ENCODE assay signal across 8 mouse cellular contexts in genomic region chr5:64070081-64070673, GRCm38 (mm10). TPM values are rescaled to one million over a fixed set of nuclear protein-coding genes. Genes with fewer than 3 reads are reported as not detected.
DNase-seq lines count a peak whose midpoint lies in the region; ATAC-seq and TF ChIP-seq lines count a peak whose summit lies in the region.

No protein-coding gene starts in this region.

- H3K4me1 ChIP-seq in CH12.LX (ENCODE audit: control insufficient read depth in 1 of 2, insufficient read depth in 2 of 2): no peaks in the 10 kb centered on the region; a peak in 1 of 4 replicates
- H3K4me1 ChIP-seq in heart, adult 2 months (ENCODE audit: control insufficient read depth, insufficient read depth, low read length): no peaks in the 10 kb centered on the region
- H3K4me1 ChIP-seq in liver, embryonic 16.5 days (ENCODE audit: control insufficient read depth, low read depth, low read length): no peaks in the 10 kb centered on the region
- H3K4me1 ChIP-seq in neural tube, embryonic 12.5 days: no peaks in the 10 kb centered on the region

- intact Hi-C loops in heart, adult 2 months (cut with DNase I): loop anchor here (1.0 to 5.0 kb wide), 2 partner anchors 164 to 202 kb away; no protein-coding TSS in a partner anchor

- TF ChIP-seq CTCF in CH12.LX (conservative IDR thresholded peaks at IDR 0.05 in 1 of 2, IDR thresholded peaks at IDR 0.05 in 1 of 2; ENCODE audit: low read depth in 2 of 2, low read length in 2 of 2): peak; percentile 44 to 100
- peak; percentile 96 for TF ChIP-seq CTCF in heart, adult 2 months (IDR thresholded peaks at IDR 0.05)

- H3K4me3 ChIP-seq in CH12.LX (replicated peaks in 1 of 3; ENCODE audit: low read depth in 2 of 3, low read length in 2 of 3, poor library complexity in 1 of 3): no peak overlapping the region
- no peak overlapping the region for H3K4me3 ChIP-seq in heart, adult 2 months
- H3K4me3 ChIP-seq in liver, embryonic 16.5 days (ENCODE audit: low read depth, low read length): no peak overlapping the region
- H3K4me3 ChIP-seq in neural tube, embryonic 12.5 days: no peak overlapping the region

- no peaks in the 10 kb centered on the region for H3K27me3 ChIP-seq in CH12.LX (replicated peaks)
- no peaks in the 10 kb centered on the region for H3K27me3 ChIP-seq in heart, adult 2 months (ENCODE audit: control insufficient read depth, insufficient read depth, low read length)
- H3K27me3 ChIP-seq in liver, embryonic 16.5 days (ENCODE audit: control insufficient read depth, insufficient read depth, low read depth, low read length): no peaks in the 10 kb centered on the region
- H3K27me3 ChIP-seq in neural tube, embryonic 12.5 days (replicated peaks): no peaks in the 10 kb centered on the region

- 0 out of 2 replicates have a peak, but pooled peaks have one; percentile 12 for TF ChIP-seq EP300 in CH12.LX (IDR thresholded peaks at IDR 0.05; ENCODE audit: low read length)
- TF ChIP-seq EP300 in heart, adult 2 months (IDR thresholded peaks at IDR 0.05; ENCODE audit: insufficient read depth, low read depth, low read length): peak; percentile 90

- TF ChIP-seq POLR2A in CH12.LX (IDR thresholded peaks at IDR 0.05; ENCODE audit: low read depth, low read length): no peak
- TF ChIP-seq POLR2A in heart, adult 2 months (IDR thresholded peaks at IDR 0.05; ENCODE audit: insufficient read depth, low read depth, low read length): no peak

- no peaks in the 10 kb centered on the region for H3K79me2 ChIP-seq in CH12.LX (replicated peaks; ENCODE audit: control insufficient read depth, extremely low read depth, insufficient read depth, poor library complexity, severe bottlenecking)
- H3K79me2 ChIP-seq in heart, adult 2 months (replicated peaks; ENCODE audit: control insufficient read depth, insufficient read depth, low read length): no peaks in the 10 kb centered on the region

- H3K4me2 ChIP-seq in CH12.LX (ENCODE audit: insufficient read depth, low read depth, poor library complexity, severe bottlenecking): peak overlapping the region; percentile 32
- H3K4me2 ChIP-seq in liver, embryonic 16.5 days (ENCODE audit: low read depth, low read length): no peak overlapping the region
- no peak overlapping the region for H3K4me2 ChIP-seq in neural tube, embryonic 12.5 days (replicated peaks)

- DNase-seq in CH12.LX (ENCODE audit: extremely low read depth): peak; percentile 72
- peak; percentile 60 for DNase-seq in adrenal gland, adult 18-20 months (ENCODE audit: low spot score in 2 of 2)
- DNase-seq in embryo, embryonic 11 days: peak; percentile 83
- DNase-seq in heart, adult 2 months: peak; percentile 61 to 70
- peak; percentile 77 to 81 for DNase-seq in kidney, adult 8-10 months
- peak; percentile 56 for DNase-seq in thymus, postnatal 25 days

- no peak overlapping the region for H3K27ac ChIP-seq in CH12.LX (ENCODE audit: insufficient read depth, low read depth)
- no peak overlapping the region for H3K27ac ChIP-seq in heart, adult 2 months
- H3K27ac ChIP-seq in liver, embryonic 16.5 days (ENCODE audit: low read length): no peak overlapping the region
- H3K27ac ChIP-seq in neural tube, embryonic 12.5 days: no peak overlapping the region

- no peak overlapping the region for H3K9ac ChIP-seq in CH12.LX (ENCODE audit: insufficient read depth, low read depth)
- no peak overlapping the region for H3K9ac ChIP-seq in heart, adult 2 months (ENCODE audit: low read depth, low read length)
- H3K9ac ChIP-seq in liver, embryonic 16.5 days (ENCODE audit: low read depth, low read length): no peak overlapping the region
- no peak overlapping the region for H3K9ac ChIP-seq in neural tube, embryonic 12.5 days

- H3K36me3 ChIP-seq in CH12.LX (replicated peaks in 1 of 2; ENCODE audit: control insufficient read depth in 1 of 2, insufficient read depth in 1 of 2, low read length in 1 of 2): no peaks in the 10 kb centered on the region
- no peaks in the 10 kb centered on the region for H3K36me3 ChIP-seq in heart, adult 2 months (ENCODE audit: control insufficient read depth, insufficient read depth, low read length)
- no peaks in the 10 kb centered on the region for H3K36me3 ChIP-seq in liver, embryonic 16.5 days (ENCODE audit: control insufficient read depth, insufficient read depth)
- H3K36me3 ChIP-seq in neural tube, embryonic 12.5 days: no peaks in the 10 kb centered on the region

- ATAC-seq in liver, embryonic 16.5 days (ENCODE audit: low read depth): peak; percentile 39; the same call in 1 of the 2 replicates
- peak; percentile 50; the same call in 1 of the 2 replicates for ATAC-seq in neural tube, embryonic 12.5 days (ENCODE audit: low FRiP score, low read depth)

- dilution Hi-C loops in CH12.LX (cut with MboI; ENCODE audit: extremely low pct_ligation_motif_present, extremely low pct_unique_long_range_greater_than_20kb, low sequenced_read_pairs): loop anchor here (25.0 kb wide), 1 partner anchor 158 kb away; no protein-coding TSS in a partner anchor

- WGBS in heart, adult 2 months: 12% methylated on average over 4 of the region's 4 CpGs
- WGBS in liver, embryonic 16.5 days (ENCODE audit: insufficient replicate concordance): 27% methylated on average over 4 of the region's 4 CpGs
- 29% methylated on average over 4 of the region's 4 CpGs for WGBS in neural tube, embryonic 12.5 days

- in situ Hi-C loops in CH12.LX (cut with MboI; ENCODE audit: low pct_ligation_motif_present, low pct_unique_long_range_greater_than_20kb, low sequenced_read_pairs): loop anchor here (5.0 kb wide), 1 partner anchor 163 kb away; no protein-coding TSS in a partner anchor

- H3K9me3 ChIP-seq in CH12.LX (replicated peaks; ENCODE audit: low read length): no peaks in the 10 kb centered on the region
- H3K9me3 ChIP-seq in liver, embryonic 16.5 days (replicated peaks; ENCODE audit: control insufficient read depth, low read length): no peaks in the 10 kb centered on the region
- H3K9me3 ChIP-seq in neural tube, embryonic 12.5 days: no peaks in the 10 kb centered on the region

- peak; percentile 98 for TF ChIP-seq RAD21 in CH12.LX (IDR thresholded peaks at IDR 0.05; ENCODE audit: low read depth, low read length)

TF ChIP-seq in CH12.LX, 34 proteins besides CTCF, POLR2A, EP300 and RAD21:
- TF ChIP-seq ZC3H11A (IDR thresholded peaks at IDR 0.05; ENCODE audit: low read depth, low read length) (peak; percentile 90), SMC3 (IDR thresholded peaks at IDR 0.05; ENCODE audit: low read depth, low read length) (peak; percentile 99), GABPA (IDR thresholded peaks at IDR 0.05; ENCODE audit: insufficient replicate concordance, low read depth, low read length) (no peak), TCF12 (IDR thresholded peaks at IDR 0.05; ENCODE audit: low read depth, low read length) (0 out of 2 replicates have a peak, but pooled peaks have one; percentile 46), NRF1 (IDR thresholded peaks at IDR 0.05; ENCODE audit: low read depth, low read length) (no peak), KAT2A (IDR thresholded peaks at IDR 0.05; ENCODE audit: insufficient replicate concordance, low read length) (no peak), MXI1 (IDR thresholded peaks at IDR 0.05; ENCODE audit: low read depth, low read length) (no peak), BHLHE40 (IDR thresholded peaks at IDR 0.05; ENCODE audit: low read depth, low read length) (no peak), IRF4 (IDR thresholded peaks at IDR 0.05; ENCODE audit: low read depth, low read length) (peak; percentile 52), MAFK (IDR thresholded peaks at IDR 0.05; ENCODE audit: insufficient replicate concordance, low read length) (no peak), MAX (IDR thresholded peaks at IDR 0.05; ENCODE audit: low read length) (peak; percentile 64; the same call in 1 of the 2 replicates), MAZ (IDR thresholded peaks at IDR 0.05; ENCODE audit: low read depth, low read length) (peak; percentile 59; the same call in 1 of the 2 replicates), RCOR1 (conservative IDR thresholded peaks at IDR 0.05; ENCODE audit: low read depth, low read length) (no peak), ELF1 (IDR thresholded peaks at IDR 0.05; ENCODE audit: low read depth, low read length) (peak; percentile 59; the same call in 1 of the 2 replicates), NELFE (IDR thresholded peaks at IDR 0.05; ENCODE audit: low read depth, low read length) (peak; percentile 79; the same call in 1 of the 2 replicates), POLR2AphosphoS2 (IDR thresholded peaks at IDR 0.05; ENCODE audit: low read depth, low read length) (no peak), JUND (conservative IDR thresholded peaks at IDR 0.05; ENCODE audit: low read depth, low read length) (peak; percentile 66), TBP (conservative IDR thresholded peaks at IDR 0.05; ENCODE audit: low read depth, low read length) (no peak), SIN3A (IDR thresholded peaks at IDR 0.05; ENCODE audit: low read length) (peak; percentile 66; the same call in 1 of the 2 replicates), MEF2A (IDR thresholded peaks at IDR 0.05; ENCODE audit: borderline replicate concordance, low read depth, low read length) (peak; percentile 33; the same call in 1 of the 2 replicates)

RNA-seq across cellular contexts. Expression of gene Pgm2, which starts 22.6 kb away (rescaled TPM):
- total RNA-seq in CH12.LX (2012; rRNA removed): 8.6 and 9.8 TPM in 2 replicates
- 19.3 and 22.5 TPM in 2 replicates for total RNA-seq in CH12.LX (2014; rRNA removed)
- polyA plus RNA-seq in CH12.LX (2012; ENCODE audit: insufficient read length, low read depth): 27.2 and 28.2 TPM in 2 replicates
- 10 to 100 TPM; 17.3 to 28.8 TPM for total RNA-seq in adrenal gland, adult 18-20 months (2021)
- 1 to 10 TPM; 5.4 to 6.4 TPM for total RNA-seq in heart, adult 2 months (2021)
- 3.4 and 5.6 TPM in 2 replicates for polyA plus RNA-seq in heart, adult 2 months (2012; rRNA removed)
- 12.8 and 16.1 TPM in 2 replicates for polyA plus RNA-seq in liver, embryonic 16.5 days (2015; fragmentation: Nextera tagmentation; extraction: Ambion mirVana)
- 28.8 and 31.0 TPM in 2 replicates for polyA plus RNA-seq in neural tube, embryonic 12.5 days (2016; fragmentation: Nextera tagmentation; extraction: Ambion mirVana)
